Mouse (Mus musculus) intestine, embryonic 15.5 days (tissue): ENCODE results near the gene Mcts2. TPM values are rescaled to one million over a fixed set of nuclear protein-coding genes. Genes with fewer than 3 reads are reported as not detected.

ENCODE experiments used
- ATAC-seq: fragments of 200-750 bp; cut with Nextera tagmentation; 2 replicates; pipeline ENCODE4 v1.8.0; 2017; ENCODE audit warnings: moderate TSS enrichment, moderate library complexity
- H3K27ac ChIP-seq: fragments of 300-500 bp; sonication (generic); 2 replicates; pipeline ENCODE4 v1.5.1; 2015; ENCODE audit warnings: mild to moderate bottlenecking, inconsistent platforms
- H3K27me3 ChIP-seq: fragments of 300-500 bp; sonication (generic); replicated peaks from 2 replicates; pipeline ENCODE4 v1.6.1; 2015; ENCODE audit warnings: inconsistent platforms
- H3K36me3 ChIP-seq: fragments of 300-500 bp; sonication (generic); 2 replicates; pipeline ENCODE4 v1.6.1; 2015; ENCODE audit warnings: inconsistent platforms
- H3K4me1 ChIP-seq: fragments of 300-500 bp; sonication (generic); replicated peaks from 2 replicates; pipeline ENCODE4 v1.6.1; 2015; ENCODE audit warnings: inconsistent platforms
- H3K4me2 ChIP-seq: fragments of 300-500 bp; sonication (generic); replicated peaks from 2 replicates; pipeline ENCODE4 v1.6.1; 2015; ENCODE audit warnings: mild to moderate bottlenecking, inconsistent platforms
- H3K4me3 ChIP-seq: fragments of 300-500 bp; sonication (generic); replicated peaks from 2 replicates; pipeline ENCODE4 v1.5.1; 2015; ENCODE audit warnings: inconsistent platforms
- H3K9ac ChIP-seq: fragments of 300-500 bp; sonication (generic); 2 replicates; pipeline ENCODE4 v1.6.1; 2015; ENCODE audit warnings: inconsistent platforms
- H3K9me3 ChIP-seq: fragments of 300-500 bp; sonication (generic); 2 replicates; pipeline ENCODE4 v1.6.1; 2016; ENCODE audit warnings: inconsistent platforms
- WGBS: fragments of 180-500 bp; shearing (Covaris S2); methylation state at CpG from one replicate; pipeline ENCODE4 v1.1.7; 2015; 5-methylcytosine and 5-hydroxymethylcytosine counted together
- polyA plus RNA-seq: library from polyadenylated mRNA; unstranded; fragments of >200 nt; fragmentation: Nextera tagmentation; extraction: Ambion mirVana; gene quantifications from 2 replicates; pipeline ENCODE4 v1.2.1, GENCODE M21; 2015

The Mcts2 gene
- polyA plus RNA-seq, 1 experiment from 2014 or later = 26.8 TPM

GRCm38 (mm10) chr2:152670983-152671641, 15.7 kb upstream of the Mcts2 start:
- H3K4me3 ChIP-seq = peak overlapping the region; percentile 86
- H3K4me1 ChIP-seq = peaks cover 28% of the 10 kb centered on the region
- peaks cover 6% of the 10 kb centered on the region; the same call in 1 of the 2 replicates for H3K36me3 ChIP-seq
- no peak; the same call in 1 of the 2 replicates for ATAC-seq
- H3K4me2 ChIP-seq = peak overlapping the region; percentile 60
- H3K9ac ChIP-seq = peak overlapping the region; percentile 89
- WGBS = 49% methylated on average over 9 of the region's 9 CpGs
- H3K9me3 ChIP-seq = no peaks in the 10 kb centered on the region
- no peak overlapping the region for H3K27ac ChIP-seq
- no peaks in the 10 kb centered on the region for H3K27me3 ChIP-seq

GRCm38 (mm10) chr2:152671642-152671999, 15.2 kb upstream of the Mcts2 start:
- no peaks in the 10 kb centered on the region for H3K9me3 ChIP-seq
- H3K36me3 ChIP-seq = peaks cover 9% of the 10 kb centered on the region; the same call in 1 of the 2 replicates
- 19% methylated on average over 5 of the region's 5 CpGs for WGBS
- peaks cover 28% of the 10 kb centered on the region for H3K4me1 ChIP-seq
- no peak overlapping the region for H3K27ac ChIP-seq
- H3K9ac ChIP-seq = peak overlapping the region; percentile 89
- H3K27me3 ChIP-seq = no peaks in the 10 kb centered on the region
- H3K4me2 ChIP-seq = peak overlapping the region; percentile 60
- peak overlapping the region; percentile 86 for H3K4me3 ChIP-seq
- peak; percentile 23 for ATAC-seq

GRCm38 (mm10) chr2:152672166-152672565, 14.7 kb upstream of the Mcts2 start:
- peak overlapping the region; percentile 89; the same call in 1 of the 2 replicates for H3K9ac ChIP-seq

GRCm38 (mm10) chr2:152674148-152674547, 12.7 kb upstream of the Mcts2 start:
- no peak overlapping the region for H3K9ac ChIP-seq
- 66% methylated on average over 11 of the region's 11 CpGs for WGBS
- no peaks in the 10 kb centered on the region for H3K27me3 ChIP-seq
- H3K27ac ChIP-seq = no peak overlapping the region
- ATAC-seq = no peak
- peaks cover 19% of the 10 kb centered on the region for H3K36me3 ChIP-seq
- H3K4me1 ChIP-seq = peaks cover 28% of the 10 kb centered on the region
- no peak overlapping the region for H3K4me3 ChIP-seq
- H3K4me2 ChIP-seq = no peak overlapping the region
- H3K9me3 ChIP-seq = no peaks in the 10 kb centered on the region

More at GRCm38 (mm10) chr2:152672166-152672565, 14.7 kb upstream of the Mcts2 start:
- Histone ChIP-seq H3K9me3 (no peaks in the 10 kb centered on the region), H3K27ac (no peak overlapping the region), H3K27me3 (no peaks in the 10 kb centered on the region), H3K36me3 (peaks cover 13% of the 10 kb centered on the region; the same call in 1 of the 2 replicates), H3K4me1 (peaks cover 28% of the 10 kb centered on the region), H3K4me3 (no peak overlapping the region), H3K4me2 (peak overlapping the region; percentile 60)
- no peak for ATAC-seq
- WGBS = 83% methylated on average over 12 of the region's 12 CpGs

DNA sequence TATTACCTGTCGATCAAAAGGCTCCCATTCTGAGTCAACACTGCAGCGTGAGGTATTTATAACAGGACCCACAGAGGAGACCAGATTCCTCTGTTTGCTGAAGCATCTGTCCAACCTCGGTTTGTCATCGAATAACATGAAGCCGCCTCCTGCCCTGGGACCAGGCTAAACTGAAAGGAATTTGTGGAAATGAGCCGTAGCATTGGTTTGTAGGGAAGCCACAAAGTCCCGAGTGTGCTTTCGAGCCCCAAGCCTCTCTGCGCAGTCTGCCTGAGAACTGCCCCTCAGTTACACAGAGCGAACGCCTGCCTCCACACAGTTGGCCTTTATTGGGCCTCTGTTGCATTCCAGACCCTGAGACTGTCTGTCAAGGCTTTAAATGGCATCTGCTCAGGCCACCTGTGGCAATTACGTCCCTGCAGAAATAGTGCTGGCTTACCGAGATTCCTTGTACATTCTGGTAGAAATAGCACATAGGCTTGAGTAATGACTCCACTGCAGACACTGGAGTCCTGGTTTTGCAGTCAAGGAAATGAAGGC, 11.5 kb upstream of the Mcts2 start:
- Histone ChIP-seq H3K9me3 (no peaks in the 10 kb centered on the region), H3K4me1 (peaks cover 28% of the 10 kb centered on the region), H3K9ac (no peak overlapping the region), H3K4me2 (no peak overlapping the region), H3K4me3 (no peak overlapping the region), H3K36me3 (peaks cover 25% of the 10 kb centered on the region), H3K27me3 (no peaks in the 10 kb centered on the region), H3K27ac (no peak overlapping the region)
- ATAC-seq = no peak
- 77% methylated on average over 13 of the region's 13 CpGs for WGBS

GRCm38 (mm10) chr2:152678302-152678701, 8.5 kb upstream of the Mcts2 start:
- no peak for ATAC-seq
- Histone ChIP-seq H3K4me1 (peaks cover 4% of the 10 kb centered on the region), H3K9me3 (no peaks in the 10 kb centered on the region), H3K27ac (no peak overlapping the region), H3K4me3 (no peak overlapping the region), H3K36me3 (peaks cover 46% of the 10 kb centered on the region), H3K9ac (no peak overlapping the region; the same call in 1 of the 2 replicates), H3K27me3 (no peaks in the 10 kb centered on the region), H3K4me2 (no peak overlapping the region)
- 52% methylated on average over 3 of the region's 3 CpGs for WGBS

DNA sequence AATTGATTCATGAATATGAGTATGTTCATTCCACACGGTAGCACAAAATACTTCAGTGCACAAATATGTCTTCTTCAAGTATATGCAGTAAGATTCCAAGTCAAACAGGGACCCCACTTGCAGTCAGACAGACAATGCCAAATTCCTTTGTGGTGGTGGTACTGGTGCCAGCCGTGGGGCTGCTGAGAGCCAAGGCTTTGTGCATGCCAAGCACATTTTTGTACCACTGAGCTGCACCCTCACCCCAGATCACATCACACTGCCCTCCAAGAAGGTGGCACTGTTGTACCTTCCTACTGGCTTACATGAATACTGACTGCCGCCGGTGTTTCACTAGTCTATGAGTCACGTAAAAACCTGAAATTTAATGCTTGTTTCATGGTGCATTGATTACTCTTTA, 7.9 kb upstream of the Mcts2 start:
- Histone ChIP-seq H3K27me3 (no peaks in the 10 kb centered on the region), H3K4me1 (peaks cover 4% of the 10 kb centered on the region), H3K4me2 (no peak overlapping the region), H3K9ac (no peak overlapping the region), H3K4me3 (no peak overlapping the region), H3K36me3 (peaks cover 50% of the 10 kb centered on the region), H3K27ac (no peak overlapping the region), H3K9me3 (no peaks in the 10 kb centered on the region)
- 89% methylated on average over 5 of the region's 5 CpGs for WGBS
- no peak for ATAC-seq

GRCm38 (mm10) chr2:152679701-152680355, 7.0 kb upstream of the Mcts2 start:
- Histone ChIP-seq H3K4me2 (no peak overlapping the region), H3K4me1 (no peaks in the 10 kb centered on the region), H3K9me3 (no peaks in the 10 kb centered on the region), H3K27me3 (no peaks in the 10 kb centered on the region), H3K4me3 (no peak overlapping the region), H3K9ac (no peak overlapping the region), H3K27ac (no peak overlapping the region), H3K36me3 (peaks cover 59% of the 10 kb centered on the region)
- ATAC-seq = no peak
- WGBS = 91% methylated on average over 8 of the region's 8 CpGs

- Histone ChIP-seq H3K27ac (no peak overlapping the region), H3K4me3 (no peak overlapping the region), H3K4me2 (no peak overlapping the region), H3K36me3 (peaks cover 73% of the 10 kb centered on the region), H3K9me3 (no peaks in the 10 kb centered on the region), H3K4me1 (no peaks in the 10 kb centered on the region), H3K9ac (no peak overlapping the region), H3K27me3 (no peaks in the 10 kb centered on the region)
- ATAC-seq = no peak
- WGBS = 87% methylated on average over 5 of the region's 5 CpGs
These were observed 3.7 kb upstream of the Mcts2 start for GRCm38 (mm10) chr2:152683086-152683485.

- H3K27ac ChIP-seq = no peak overlapping the region
- H3K9me3 ChIP-seq = no peaks in the 10 kb centered on the region
- WGBS = 53% methylated on average over 12 of the region's 12 CpGs
- peak; percentile 19 for ATAC-seq
- 0 out of 2 replicates have a peak overlapping the region, but pooled peaks have one; percentile 1 for H3K4me3 ChIP-seq
- peaks cover 58% of the 10 kb centered on the region for H3K36me3 ChIP-seq
- H3K4me1 ChIP-seq = no peaks in the 10 kb centered on the region
- peak overlapping the region; percentile 34 for H3K4me2 ChIP-seq
- no peak overlapping the region for H3K9ac ChIP-seq
- H3K27me3 ChIP-seq = no peaks in the 10 kb centered on the region
These were observed 436 bp upstream of the Mcts2 start for GRCm38 (mm10) chr2:152686399-152686798.

DNA sequence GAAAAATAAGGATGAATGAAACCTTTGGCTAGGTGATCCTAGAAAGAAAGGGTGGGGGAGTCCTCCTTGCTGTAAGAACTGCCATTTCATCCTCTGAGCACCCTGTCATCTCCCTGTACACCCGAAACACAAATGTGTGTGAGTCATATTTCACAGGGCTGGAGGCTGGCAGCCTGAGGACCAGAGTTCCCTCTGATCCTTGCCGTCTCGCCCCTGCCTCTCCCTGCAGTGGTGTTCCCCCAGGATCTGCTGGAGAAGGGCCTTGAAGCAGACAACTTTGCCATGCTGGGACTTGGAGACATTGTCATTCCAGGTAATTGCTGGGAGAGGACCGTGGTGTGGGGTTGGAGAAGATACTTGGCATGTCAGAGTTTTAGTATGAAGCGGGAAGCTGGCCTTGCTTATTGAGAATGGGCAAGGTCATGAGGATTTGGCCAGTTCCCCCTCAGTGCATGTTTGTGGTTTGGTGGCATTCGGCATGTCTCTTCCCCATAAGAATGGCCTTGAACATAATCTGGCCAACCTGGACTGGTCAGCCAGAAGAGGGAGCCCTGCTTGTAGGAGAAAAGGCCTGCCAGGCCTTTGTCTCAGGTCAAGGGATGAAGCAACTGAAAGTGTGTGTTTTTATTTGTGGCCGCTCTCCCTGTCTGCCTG, 4.9 kb downstream of the Mcts2 start:
- no peak overlapping the region for H3K9ac ChIP-seq
- no peak overlapping the region for H3K4me3 ChIP-seq
- no peaks in the 10 kb centered on the region for H3K4me1 ChIP-seq
- no peaks in the 10 kb centered on the region for H3K9me3 ChIP-seq
- no peak overlapping the region for H3K4me2 ChIP-seq
- 67% methylated on average over 7 of the region's 7 CpGs for WGBS
- peaks cover 28% of the 10 kb centered on the region for H3K36me3 ChIP-seq
- H3K27me3 ChIP-seq = no peaks in the 10 kb centered on the region
- H3K27ac ChIP-seq = no peak overlapping the region
- ATAC-seq = no peak

DNA sequence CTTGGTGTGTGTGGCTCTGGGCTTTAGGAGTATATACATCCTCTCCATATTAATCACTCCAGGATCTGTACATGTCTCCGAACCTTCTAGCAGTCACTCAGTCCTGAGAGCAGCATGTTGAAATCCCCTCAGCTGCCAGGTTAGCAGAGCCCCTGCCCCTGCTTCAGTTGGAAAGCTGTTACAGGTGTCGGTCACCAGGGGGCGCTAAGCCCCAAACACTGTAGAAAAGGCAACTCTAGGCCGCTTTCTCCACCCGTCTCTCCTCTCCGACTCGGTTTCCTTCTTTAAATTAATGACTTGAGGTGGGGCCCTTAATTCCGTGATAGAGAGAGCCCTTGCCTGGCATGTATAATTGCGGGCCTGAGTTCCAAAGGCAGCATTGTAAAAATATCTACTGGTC, 6.4 kb downstream of the Mcts2 start:
- no peaks in the 10 kb centered on the region for H3K27me3 ChIP-seq
- H3K4me1 ChIP-seq = no peaks in the 10 kb centered on the region
- H3K9ac ChIP-seq = no peak overlapping the region
- peak; percentile 50 for ATAC-seq
- peaks cover 20% of the 10 kb centered on the region for H3K36me3 ChIP-seq
- WGBS = 14% methylated on average over 9 of the region's 9 CpGs
- peak overlapping the region; percentile 42 for H3K4me2 ChIP-seq
- no peaks in the 10 kb centered on the region for H3K9me3 ChIP-seq
- H3K27ac ChIP-seq = no peak overlapping the region
- 0 out of 2 replicates have a peak overlapping the region, but pooled peaks have one; percentile 0 for H3K4me3 ChIP-seq
